Mouse (Mus musculus) erythroblast, embryonic 14.5 days (primary cell): ENCODE measurements around the gene Gdpgp1. TPM values are rescaled to one million over a fixed set of nuclear protein-coding genes. Genes with fewer than 3 reads are reported as not detected.
A peak's percentile ranks its signal among the peaks of the same experiment; 100 is the strongest.

ENCODE experiments used
- H3K27me3 ChIP-seq: 2 replicates; pipeline ENCODE4 v1.6.1; 2012; ENCODE audit warnings: inconsistent platforms; ENCODE audit not compliant: control insufficient read depth
- H3K36me3 ChIP-seq: 2 replicates; pipeline ENCODE4 v1.6.1; 2012; ENCODE audit warnings: mild to moderate bottlenecking, inconsistent platforms; ENCODE audit not compliant: control insufficient read depth
- H3K4me1 ChIP-seq: 2 replicates; pipeline ENCODE4 v1.6.1; 2012; ENCODE audit warnings: inconsistent platforms; ENCODE audit not compliant: control insufficient read depth
- H3K4me3 ChIP-seq: replicated peaks from 2 replicates; pipeline ENCODE3; 2012; ENCODE audit warnings: moderate library complexity, mild to moderate bottlenecking, inconsistent platforms
- H3K9me3 ChIP-seq: 2 replicates; pipeline ENCODE4 v1.6.1; 2012; ENCODE audit warnings: low read length, inconsistent platforms, mixed read lengths; ENCODE audit not compliant: control insufficient read depth
- GATA1 ChIP-seq: IDR thresholded peaks from 2 replicates; pipeline ENCODE4 v1.6.1; 2012; ENCODE audit warnings: low read length, inconsistent platforms, mixed read lengths
- TAL1 ChIP-seq: IDR thresholded peaks from 3 replicates; pipeline ENCODE4 v1.6.1; 2012; ENCODE audit warnings: low read length, inconsistent platforms, mixed read lengths
- polyA plus RNA-seq: library from polyadenylated mRNA; stranded (reverse); fragments of >175 nt; gene quantifications from 2 replicates; pipeline ENCODE4 v1.2.3, GENCODE M21; 2012

The Gdpgp1 gene
- polyA plus RNA-seq, 1 experiment, result 0.06 TPM

DNA sequence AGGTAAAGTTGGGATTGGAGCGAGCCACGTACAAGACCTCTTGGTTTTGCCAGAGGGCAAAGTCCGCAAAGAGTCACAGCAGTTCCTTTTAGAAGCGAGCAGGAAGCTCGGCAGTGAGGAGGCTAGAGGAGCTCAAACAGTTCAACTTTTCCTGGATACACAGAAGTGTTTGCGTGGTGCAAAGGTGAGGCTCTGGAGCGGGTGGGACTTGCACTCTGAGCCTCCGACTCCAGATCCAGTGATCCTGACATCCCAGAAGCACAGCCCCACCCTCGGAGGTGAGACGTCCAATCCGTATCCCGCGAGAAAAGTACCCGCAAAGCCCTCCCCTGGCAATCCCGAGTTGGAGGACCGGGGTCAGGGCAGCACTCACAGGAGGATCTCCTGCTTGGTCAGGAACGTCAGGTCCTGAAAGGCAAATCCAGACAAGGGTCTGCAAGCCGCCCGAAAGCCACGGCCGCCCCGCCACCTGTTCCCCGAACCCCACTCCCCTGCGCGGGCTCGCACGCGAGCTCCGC lies 635 bp upstream of the Gdpgp1 start:
- H3K4me1 ChIP-seq, result peaks cover 75% of the 10 kb centered on the region

GRCm38 (mm10) chr7:80233799-80234198 lies 1.1 kb downstream of the Gdpgp1 start:
- Histone ChIP-seq H3K9me3 (no peaks in the 10 kb centered on the region; the same call in 1 of the 2 replicates), H3K4me3 (peak overlapping the region; percentile 86), H3K36me3 (peaks cover 39% of the 10 kb centered on the region), H3K4me1 (peaks cover 61% of the 10 kb centered on the region), H3K27me3 (no peaks in the 10 kb centered on the region)
- TF ChIP-seq GATA1, result no peak
- no peak for TF ChIP-seq TAL1

More for the DNA sequence above, 635 bp upstream of the Gdpgp1 start:
- Histone ChIP-seq H3K4me3 (peak overlapping the region; percentile 86), H3K9me3 (no peaks in the 10 kb centered on the region), H3K36me3 (peaks cover 49% of the 10 kb centered on the region), H3K27me3 (no peaks in the 10 kb centered on the region)
- TF ChIP-seq GATA1 (no peak), TAL1 (no peak)

GRCm38 (mm10) chr7:80238542-80238941 lies 5.9 kb downstream of the Gdpgp1 start:
- Histone ChIP-seq H3K4me1 (peaks cover 21% of the 10 kb centered on the region), H3K36me3 (peaks cover 40% of the 10 kb centered on the region), H3K4me3 (no peak overlapping the region)

DNA sequence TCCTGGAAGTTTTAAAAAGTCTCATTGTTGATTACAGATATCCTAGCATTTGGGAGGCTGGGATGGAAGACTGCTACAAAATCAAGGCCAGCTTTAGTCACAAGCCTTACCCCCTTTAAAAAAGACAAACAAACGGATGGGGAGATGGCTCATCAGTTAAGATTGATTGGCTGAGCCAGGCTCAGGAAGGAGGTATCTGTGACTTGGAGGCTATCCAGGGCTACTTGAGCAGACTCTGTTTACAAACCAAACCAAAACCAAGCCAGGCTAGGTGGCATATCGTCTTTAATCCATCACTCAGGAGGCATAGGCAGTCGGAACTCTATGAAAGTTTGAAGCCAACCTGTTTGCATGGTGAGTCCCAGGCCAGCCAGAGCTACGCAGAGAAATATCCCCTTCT lies 9.0 kb downstream of the Gdpgp1 start:
- Histone ChIP-seq H3K27me3 (no peaks in the 10 kb centered on the region), H3K9me3 (peaks cover 3% of the 10 kb centered on the region), H3K4me3 (no peak overlapping the region), H3K36me3 (peaks cover 33% of the 10 kb centered on the region), H3K4me1 (peaks cover 8% of the 10 kb centered on the region)
- no peak for TF ChIP-seq TAL1
- TF ChIP-seq GATA1, result no peak

More at GRCm38 (mm10) chr7:80238542-80238941, 5.9 kb downstream of the Gdpgp1 start:
- TF ChIP-seq TAL1 (no peak), GATA1 (no peak)
- Histone ChIP-seq H3K9me3 (no peaks in the 10 kb centered on the region; the same call in 1 of the 2 replicates), H3K27me3 (no peaks in the 10 kb centered on the region)

- Histone ChIP-seq H3K27me3 (peaks cover 4% of the 10 kb centered on the region; the same call in 1 of the 2 replicates), H3K4me3 (no peak overlapping the region), H3K4me1 (peaks cover 14% of the 10 kb centered on the region), H3K9me3 (peaks cover 3% of the 10 kb centered on the region), H3K36me3 (peaks cover 15% of the 10 kb centered on the region)
- TF ChIP-seq TAL1 (no peak), GATA1 (no peak)
Measured at GRCm38 (mm10) chr7:80244851-80245250, 12.2 kb downstream of the Gdpgp1 start.

- peaks cover 4% of the 10 kb centered on the region for H3K36me3 ChIP-seq
- peaks cover 14% of the 10 kb centered on the region for H3K4me1 ChIP-seq
- H3K27me3 ChIP-seq, result peaks cover 4% of the 10 kb centered on the region; the same call in 1 of the 2 replicates
- peaks cover 3% of the 10 kb centered on the region for H3K9me3 ChIP-seq
- H3K4me3 ChIP-seq, result peak within 1 kb of the TSS; percentile 66
- TF ChIP-seq TAL1 (no peak), GATA1 (no peak)
Measured at GRCm38 (mm10) chr7:80246148-80246721, 13.6 kb downstream of the Gdpgp1 start, which contains the start of gene Ttll13. Gene Ttll13 (plus strand): TSS chr7:80246376.

GRCm38 (mm10) chr7:80246859-80247258 lies 14.2 kb downstream of the Gdpgp1 start:
- H3K4me1 ChIP-seq, result peaks cover 14% of the 10 kb centered on the region
- H3K4me3 ChIP-seq, result peak overlapping the region; percentile 66
- peaks cover 4% of the 10 kb centered on the region; the same call in 1 of the 2 replicates for H3K27me3 ChIP-seq
- TF ChIP-seq GATA1 (no peak), TAL1 (no peak)
- peaks cover 3% of the 10 kb centered on the region for H3K9me3 ChIP-seq
- no peaks in the 10 kb centered on the region for H3K36me3 ChIP-seq

- Histone ChIP-seq H3K36me3 (no peaks in the 10 kb centered on the region), H3K27me3 (peaks cover 6% of the 10 kb centered on the region), H3K4me1 (peaks cover 24% of the 10 kb centered on the region), H3K4me3 (no peak overlapping the region), H3K9me3 (no peaks in the 10 kb centered on the region)
- TF ChIP-seq TAL1 (no peak), GATA1 (no peak)
Measured at GRCm38 (mm10) chr7:80252437-80252836, 19.8 kb downstream of the Gdpgp1 start.

- TF ChIP-seq TAL1 (no peak), GATA1 (no peak)
- no peaks in the 10 kb centered on the region for H3K36me3 ChIP-seq
- H3K9me3 ChIP-seq, result no peaks in the 10 kb centered on the region
- H3K27me3 ChIP-seq, result peaks cover 4% of the 10 kb centered on the region
- peaks cover 27% of the 10 kb centered on the region for H3K4me1 ChIP-seq
- no peak overlapping the region for H3K4me3 ChIP-seq
Measured at GRCm38 (mm10) chr7:80252886-80253285, 20.2 kb downstream of the Gdpgp1 start.
